Comparison of ENCODE assay signal across 17 mouse cellular contexts in genomic region chr10:8197661-8198060, GRCm38 (mm10).
DNase-seq lines count a peak whose midpoint lies in the region; ATAC-seq lines count a peak whose summit lies in the region.
"Had no signal": no experiment of that assay in that cellular context is flagged by ENCODE, and none has a peak within 500 bp of the region (broad histone marks: within the 10 kb centered on the region; RNA-seq: fewer than 3 reads in every experiment).

No protein-coding gene starts in this region.

- intact Hi-C loops in left cerebral cortex, postnatal 4 days (cut with DNase I) = loop anchor here (5.0 kb wide), 2 partner anchors 45 to 380 kb away; no protein-coding TSS in a partner anchor

- peak; percentile 57; the same call in 1 of the 2 replicates for ATAC-seq in common myeloid progenitor, adult 5-6 weeks (replicated peaks; ENCODE audit: low read depth, poor library complexity, severe bottlenecking)
- peak; percentile 27; the same call in 1 of the 2 replicates for ATAC-seq in megakaryocyte progenitor cell, adult 5-6 weeks (replicated peaks; ENCODE audit: poor library complexity)
- ATAC-seq in megakaryocyte-erythroid progenitor cell, adult 5-6 weeks (replicated peaks; ENCODE audit: low FRiP score, low TSS enrichment, poor library complexity, severe bottlenecking) = no peak
- ATAC-seq: forebrain, postnatal 0 days; hindbrain, embryonic 16.5 days; intestine, postnatal 0 days; lung, postnatal 0 days; midbrain, embryonic 13.5 days; Patski had no signal

- peak; percentile 25 for DNase-seq in 3T3-L1 (ENCODE audit: low read depth, low spot score)
- DNase-seq in CD4-positive, CD25-positive, alpha-beta regulatory T cell, adult 2 months (ENCODE audit: low read depth, low spot score) = peak; percentile 49
- no peak for DNase-seq in cerebellum, postnatal 36 days
- no peak for DNase-seq in kidney, adult 9 months
- DNase-seq in left cerebral cortex, postnatal 4 days = no peak
- DNase-seq: adrenal gland, postnatal 10 days; cerebellum, adult 18-20 months; forebrain, postnatal 0 days; liver, postnatal 0 days had no signal

Comparison
In these comparisons a context has a peak if more than half of its experiments do, and no peak if none do; other contexts are left out.
1. DNase-seq: peak in 3T3-L1 (single experiment) and CD4-positive, CD25-positive, alpha-beta regulatory T cell, adult 2 months (single experiment); none in cerebellum, postnatal 36 days (0 of 2), kidney, adult 9 months (single experiment) and left cerebral cortex, postnatal 4 days (single experiment).